Mouse (Mus musculus) liver, embryonic 13.5 days (tissue): Measurements from ENCODE around the gene Slc32a1. TPM values are rescaled to one million over a fixed set of nuclear protein-coding genes. Genes with fewer than 3 reads are reported as not detected.

Source experiments
- ATAC-seq: fragments of 200-750 bp; cut with Nextera tagmentation; 2 replicates; pipeline ENCODE4 v1.8.0; 2017; ENCODE audit warnings: low read depth, mild to moderate bottlenecking, moderate number of reproducible peaks, moderate library complexity
- DNase-seq: peaks from one replicate; pipeline ENCODE4 v3.0.0; 2022
- H3K27ac ChIP-seq: fragments of 300-500 bp; sonication (generic); 2 replicates; pipeline ENCODE4 v1.5.1; 2015; ENCODE audit warnings: moderate library complexity, mild to moderate bottlenecking, inconsistent platforms
- H3K27me3 ChIP-seq: fragments of 300-500 bp; sonication (generic); 2 replicates; pipeline ENCODE4 v1.6.1; 2015; ENCODE audit warnings: mild to moderate bottlenecking, inconsistent platforms
- H3K36me3 ChIP-seq: fragments of 300-500 bp; sonication (generic); 2 replicates; pipeline ENCODE4 v1.6.1; 2015; ENCODE audit warnings: mild to moderate bottlenecking, inconsistent platforms
- H3K4me1 ChIP-seq: fragments of 300-500 bp; sonication (generic); replicated peaks from 2 replicates; pipeline ENCODE4 v1.6.1; 2015; ENCODE audit warnings: inconsistent platforms
- H3K4me2 ChIP-seq: fragments of 300-500 bp; sonication (generic); 2 replicates; pipeline ENCODE4 v1.6.1; 2015; ENCODE audit warnings: inconsistent platforms, mild to moderate bottlenecking, moderate library complexity
- H3K4me3 ChIP-seq: fragments of 300-500 bp; sonication (generic); replicated peaks from 2 replicates; pipeline ENCODE4 v1.5.1; 2015; ENCODE audit warnings: mild to moderate bottlenecking, inconsistent platforms
- H3K9ac ChIP-seq: fragments of 300-500 bp; sonication (generic); 2 replicates; pipeline ENCODE4 v1.6.1; 2015; ENCODE audit warnings: mild to moderate bottlenecking, inconsistent platforms
- H3K9me3 ChIP-seq: fragments of 300-500 bp; sonication (generic); replicated peaks from 2 replicates; pipeline ENCODE4 v1.6.1; 2016; ENCODE audit warnings: inconsistent platforms
- WGBS: fragments of 180-500 bp; shearing (Covaris S2); methylation state at CpG from one replicate; pipeline ENCODE4 v1.1.7; 2015; ENCODE audit not compliant: insufficient replicate concordance; 5-methylcytosine and 5-hydroxymethylcytosine counted together
- polyA plus RNA-seq: library from polyadenylated mRNA; unstranded; fragments of >200 nt; fragmentation: Nextera tagmentation; extraction: Ambion mirVana; gene quantifications from 2 replicates; pipeline ENCODE4 v1.2.1, GENCODE M21; 2015

Gene Slc32a1
- polyA plus RNA-seq, 1 experiment from 2014 or later, result not detected

- Histone ChIP-seq H3K9me3 (no peaks in the 10 kb centered on the region), H3K4me1 (peaks cover 15% of the 10 kb centered on the region), H3K4me2 (no peak overlapping the region), H3K27ac (no peak overlapping the region), H3K27me3 (peaks cover 100% of the 10 kb centered on the region), H3K9ac (no peak overlapping the region), H3K4me3 (no peak overlapping the region), H3K36me3 (no peaks in the 10 kb centered on the region)
- WGBS, result 6% methylated on average over 53 of the region's 53 CpGs
- DNase-seq, result peak; percentile 47
- ATAC-seq, result no peak
These were observed 3.2 kb downstream of the Slc32a1 start for GRCm38 (mm10) chr2:158613541-158614417.

DNA sequence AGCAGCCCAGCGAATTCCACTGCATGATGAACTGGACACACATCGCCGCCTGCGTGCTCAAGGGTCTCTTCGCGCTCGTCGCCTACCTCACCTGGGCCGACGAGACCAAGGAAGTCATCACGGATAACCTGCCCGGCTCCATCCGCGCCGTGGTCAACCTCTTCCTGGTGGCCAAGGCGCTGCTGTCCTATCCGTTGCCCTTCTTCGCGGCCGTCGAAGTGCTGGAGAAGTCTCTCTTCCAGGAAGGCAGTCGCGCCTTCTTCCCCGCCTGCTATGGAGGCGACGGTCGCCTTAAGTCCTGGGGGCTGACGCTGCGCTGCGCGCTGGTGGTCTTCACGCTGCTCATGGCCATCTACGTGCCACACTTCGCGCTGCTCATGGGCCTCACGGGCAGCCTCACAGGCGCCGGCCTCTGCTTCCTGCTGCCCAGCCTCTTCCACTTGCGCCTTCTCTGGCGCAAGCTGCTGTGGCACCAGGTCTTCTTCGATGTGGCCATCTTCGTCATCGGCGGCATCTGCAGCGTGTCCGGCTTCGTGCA is 3.9 kb downstream of the Slc32a1 start:
- peaks cover 15% of the 10 kb centered on the region for H3K4me1 ChIP-seq
- H3K27me3 ChIP-seq, result peaks cover 100% of the 10 kb centered on the region
- H3K27ac ChIP-seq, result no peak overlapping the region
- no peak overlapping the region for H3K9ac ChIP-seq
- no peak overlapping the region for H3K4me3 ChIP-seq
- ATAC-seq, result no peak
- no peak for DNase-seq
- no peaks in the 10 kb centered on the region for H3K36me3 ChIP-seq
- 4% methylated on average over 47 of the region's 47 CpGs for WGBS
- H3K9me3 ChIP-seq, result no peaks in the 10 kb centered on the region
- H3K4me2 ChIP-seq, result no peak overlapping the region; the same call in 1 of the 2 replicates

DNA sequence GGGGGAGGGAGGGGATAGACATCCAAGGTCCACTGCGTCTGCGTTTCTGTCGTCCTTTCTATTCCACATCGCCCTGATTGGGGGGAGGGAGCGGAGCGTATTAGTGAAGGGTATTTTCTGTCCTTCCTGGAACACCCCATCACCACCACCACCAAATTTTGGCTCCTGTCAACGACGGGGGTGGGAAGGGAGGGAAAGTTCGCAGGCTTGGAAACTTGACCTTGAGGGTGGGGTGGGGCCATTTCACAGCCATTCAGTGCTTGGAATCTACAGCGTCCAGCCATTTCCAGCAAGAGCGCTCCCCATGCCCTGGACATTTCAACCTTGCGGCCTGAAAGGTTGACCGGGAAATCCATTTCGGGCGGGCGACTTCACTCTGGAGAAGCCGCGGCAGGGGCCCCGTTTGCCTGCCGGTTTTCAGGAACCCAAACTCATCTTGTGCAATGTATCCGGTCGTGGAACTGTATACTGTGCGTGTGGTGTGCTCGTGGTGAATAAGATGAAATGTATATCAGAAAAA is 4.7 kb downstream of the Slc32a1 start:
- ATAC-seq, result no peak
- DNase-seq, result no peak
- H3K9me3 ChIP-seq, result no peaks in the 10 kb centered on the region
- no peaks in the 10 kb centered on the region for H3K36me3 ChIP-seq
- peaks cover 15% of the 10 kb centered on the region for H3K4me1 ChIP-seq
- H3K4me3 ChIP-seq, result no peak overlapping the region
- H3K27ac ChIP-seq, result no peak overlapping the region
- no peak overlapping the region; the same call in 1 of the 2 replicates for H3K4me2 ChIP-seq
- peaks cover 98% of the 10 kb centered on the region for H3K27me3 ChIP-seq
- WGBS, result 3% methylated on average over 24 of the region's 24 CpGs
- no peak overlapping the region for H3K9ac ChIP-seq

- H3K27me3 ChIP-seq, result peaks cover 98% of the 10 kb centered on the region
- ATAC-seq (no peak), DNase-seq (no peak)
- H3K27ac ChIP-seq, result no peak overlapping the region
- peaks cover 10% of the 10 kb centered on the region for H3K4me1 ChIP-seq
- H3K4me2 ChIP-seq, result no peak overlapping the region
- no peaks in the 10 kb centered on the region for H3K9me3 ChIP-seq
- H3K36me3 ChIP-seq, result no peaks in the 10 kb centered on the region
- 6% methylated on average over 13 of the region's 13 CpGs for WGBS
- no peak overlapping the region for H3K9ac ChIP-seq
- H3K4me3 ChIP-seq, result no peak overlapping the region
These were observed 5.1 kb downstream of the Slc32a1 start for GRCm38 (mm10) chr2:158615702-158616101.

DNA sequence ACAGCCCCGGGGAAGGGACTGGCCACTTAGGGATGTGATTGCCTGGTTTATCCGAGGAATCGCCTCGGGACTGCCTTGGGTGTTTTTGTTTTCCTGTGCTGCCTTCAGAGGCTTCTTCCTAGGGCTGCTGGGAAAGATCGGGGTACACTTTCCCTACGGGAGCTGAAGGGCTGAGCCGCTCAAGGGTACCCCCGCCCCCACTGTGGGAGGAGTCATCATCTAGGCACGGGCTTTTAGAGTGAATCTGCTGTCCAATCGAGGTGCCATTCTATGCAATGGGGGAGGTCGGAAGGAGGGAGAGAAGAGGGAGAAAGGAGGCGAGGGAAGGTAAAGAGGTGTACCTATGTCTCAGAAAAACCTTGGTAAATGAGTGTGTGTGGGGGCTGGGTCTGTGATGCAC is 5.7 kb downstream of the Slc32a1 start:
- no peak overlapping the region for H3K27ac ChIP-seq
- H3K36me3 ChIP-seq, result no peaks in the 10 kb centered on the region

DNA sequence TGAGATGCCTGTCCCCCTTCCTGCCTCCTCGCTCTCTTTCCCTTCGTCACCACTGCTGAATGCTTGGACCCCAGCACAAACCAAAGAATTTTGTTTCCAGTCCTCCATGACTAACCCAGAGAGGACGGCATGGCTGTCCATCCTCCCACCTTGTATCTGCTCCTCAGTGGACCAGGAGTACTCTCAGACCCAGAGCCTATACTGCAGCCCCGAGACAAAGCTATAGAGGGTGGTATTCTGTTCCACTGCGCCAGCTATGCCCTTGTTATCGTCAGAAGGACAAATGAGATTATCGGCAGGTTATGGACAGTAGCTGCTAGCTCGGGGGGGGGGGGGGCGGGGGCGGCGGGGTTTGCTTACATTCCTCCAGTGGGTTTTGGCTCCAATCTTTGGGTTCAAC is 6.2 kb downstream of the Slc32a1 start:
- DNase-seq (no peak), ATAC-seq (no peak)
- 8% methylated on average over 11 of the region's 11 CpGs for WGBS

More for the DNA sequence above, 5.7 kb downstream of the Slc32a1 start:
- 3% methylated on average over 12 of the region's 12 CpGs for WGBS
- ATAC-seq (no peak), DNase-seq (no peak)
- Histone ChIP-seq H3K4me3 (no peak overlapping the region), H3K4me2 (no peak overlapping the region), H3K9me3 (no peaks in the 10 kb centered on the region), H3K9ac (no peak overlapping the region), H3K27me3 (peaks cover 98% of the 10 kb centered on the region), H3K4me1 (peaks cover 5% of the 10 kb centered on the region; the same call in 1 of the 2 replicates)

GRCm38 (mm10) chr2:158624718-158625222 is 14.2 kb downstream of the Slc32a1 start, which contains the start of gene Actr5:
Actr5 (plus strand) TSS chr2:158624888.
- H3K4me3 ChIP-seq, result peak within 1 kb of the TSS; percentile 90
- DNase-seq (peak; percentile 95), ATAC-seq (peak; percentile 88)
- peaks cover 26% of the 10 kb centered on the region for H3K36me3 ChIP-seq
- peaks cover 22% of the 10 kb centered on the region for H3K4me1 ChIP-seq
- H3K4me2 ChIP-seq, result peak within 1 kb of the TSS; percentile 86
- H3K9me3 ChIP-seq, result no peaks in the 10 kb centered on the region
- H3K27me3 ChIP-seq, result peaks cover 25% of the 10 kb centered on the region
- peak within 1 kb of the TSS; percentile 75 for H3K27ac ChIP-seq
- H3K9ac ChIP-seq, result peak within 1 kb of the TSS; percentile 85
- WGBS, result 0% methylated on average over 39 of the region's 39 CpGs

More for the DNA sequence above, 6.2 kb downstream of the Slc32a1 start:
- H3K4me2 ChIP-seq, result no peak overlapping the region
- peaks cover 5% of the 10 kb centered on the region; the same call in 1 of the 2 replicates for H3K4me1 ChIP-seq
- no peaks in the 10 kb centered on the region for H3K9me3 ChIP-seq
- H3K27ac ChIP-seq, result no peak overlapping the region
- no peaks in the 10 kb centered on the region for H3K36me3 ChIP-seq
- H3K9ac ChIP-seq, result no peak overlapping the region
- no peak overlapping the region for H3K4me3 ChIP-seq
- H3K27me3 ChIP-seq, result peaks cover 98% of the 10 kb centered on the region

- Histone ChIP-seq H3K4me2 (peak overlapping the region; percentile 86), H3K27me3 (peaks cover 22% of the 10 kb centered on the region), H3K4me3 (peak overlapping the region; percentile 90), H3K36me3 (peaks cover 31% of the 10 kb centered on the region), H3K27ac (peak overlapping the region; percentile 75), H3K9ac (peak overlapping the region; percentile 85), H3K4me1 (peaks cover 22% of the 10 kb centered on the region), H3K9me3 (no peaks in the 10 kb centered on the region)
- DNase-seq (peak; percentile 34), ATAC-seq (peak; percentile 64)
- WGBS, result under 1% methylated on average over 44 of the region's 44 CpGs
These were observed 14.7 kb downstream of the Slc32a1 start for GRCm38 (mm10) chr2:158625231-158625630.

- Histone ChIP-seq H3K9me3 (no peaks in the 10 kb centered on the region), H3K27ac (peak overlapping the region; percentile 75; the same call in 1 of the 2 replicates), H3K4me1 (peaks cover 22% of the 10 kb centered on the region), H3K36me3 (peaks cover 33% of the 10 kb centered on the region), H3K4me2 (peak overlapping the region; percentile 86), H3K9ac (peak overlapping the region; percentile 85), H3K27me3 (peaks cover 17% of the 10 kb centered on the region), H3K4me3 (peak overlapping the region; percentile 90)
- WGBS, result 16% methylated on average over 8 of the region's 8 CpGs
- ATAC-seq (no peak), DNase-seq (no peak)
These were observed 15.1 kb downstream of the Slc32a1 start for GRCm38 (mm10) chr2:158625697-158626096.

- no peak for DNase-seq
- no peak overlapping the region for H3K4me2 ChIP-seq
- peaks cover 61% of the 10 kb centered on the region for H3K36me3 ChIP-seq
- H3K9me3 ChIP-seq, result no peaks in the 10 kb centered on the region
- H3K4me3 ChIP-seq, result no peak overlapping the region
- no peaks in the 10 kb centered on the region for H3K27me3 ChIP-seq
- H3K27ac ChIP-seq, result no peak overlapping the region
- no peak for ATAC-seq
- H3K4me1 ChIP-seq, result peaks cover 22% of the 10 kb centered on the region
- H3K9ac ChIP-seq, result no peak overlapping the region
- WGBS, result 67% methylated on average over 3 of the region's 3 CpGs
These were observed 18.3 kb downstream of the Slc32a1 start for GRCm38 (mm10) chr2:158628858-158629257.

DNA sequence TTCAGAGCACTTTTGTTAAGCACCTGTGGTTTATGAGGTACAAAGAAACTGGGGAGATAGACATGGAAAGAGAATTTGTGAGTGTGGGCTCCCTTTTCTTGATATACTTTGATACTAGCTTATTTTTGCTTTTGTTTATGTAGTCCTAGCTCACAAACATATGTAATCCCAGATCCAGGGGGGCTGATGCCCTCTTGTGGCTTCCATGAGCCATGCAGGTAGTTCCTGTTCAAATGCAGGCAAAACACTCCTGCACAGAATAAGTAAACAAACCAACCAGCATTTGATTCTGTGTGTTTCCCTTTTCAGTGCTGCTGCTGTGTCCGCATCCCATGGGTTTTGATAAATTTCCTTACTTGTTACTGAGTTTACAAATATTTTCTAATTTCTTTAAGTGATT is 18.8 kb downstream of the Slc32a1 start:
- Histone ChIP-seq H3K4me3 (no peak overlapping the region), H3K4me2 (no peak overlapping the region), H3K9me3 (no peaks in the 10 kb centered on the region), H3K4me1 (peaks cover 22% of the 10 kb centered on the region), H3K27me3 (no peaks in the 10 kb centered on the region), H3K36me3 (peaks cover 64% of the 10 kb centered on the region), H3K27ac (no peak overlapping the region), H3K9ac (no peak overlapping the region)
- ATAC-seq, result no peak
- no peak for DNase-seq
- WGBS, result 59% methylated on average over 1 of the region's 1 CpGs
